Mouse (Mus musculus): ENCODE data around the gene Gpi1.
"Not testable (repeated sequence)": the region's sequence is repeated elsewhere in the genome, so short reads cannot be mapped to it uniquely, and the experiment has no call there.

Gpi1 gene

GRCm38 (mm10) chr7:34183794-34184193 is 46.3 kb downstream of the Gpi1 start:
- DNase-seq (ENCODE audit: low spot score): no peak

- peak; percentile 76 for DNase-seq (ENCODE audit: low spot score)
Measured at GRCm38 (mm10) chr7:34183356-34183755, 46.8 kb downstream of the Gpi1 start.

GRCm38 (mm10) chr7:34176241-34176640 is 53.9 kb downstream of the Gpi1 start:
- DNase-seq (ENCODE audit: low spot score): not testable (repeated sequence)

- DNase-seq (ENCODE audit: low spot score): no peak
Measured at GRCm38 (mm10) chr7:34172251-34172650, 57.9 kb downstream of the Gpi1 start.

GRCm38 (mm10) chr7:34169454-34169853 is 60.7 kb downstream of the Gpi1 start, which contains the start of gene Uba2:
Gene Uba2, minus strand, starts transcription at chr7:34169599.
- no peak for DNase-seq (ENCODE audit: low spot score)

- DNase-seq (ENCODE audit: low spot score): peak; percentile 93
Measured at GRCm38 (mm10) chr7:34168470-34169251, 61.5 kb downstream of the Gpi1 start.

- no peak for DNase-seq (ENCODE audit: low spot score)
Measured at GRCm38 (mm10) chr7:34167766-34168469, 62.2 kb downstream of the Gpi1 start.

GRCm38 (mm10) chr7:34166850-34167249 is 63.3 kb downstream of the Gpi1 start:
- DNase-seq (ENCODE audit: low spot score): peak; percentile 35

- no peak for DNase-seq (ENCODE audit: low spot score)
Measured at GRCm38 (mm10) chr7:34165999-34166398, 64.1 kb downstream of the Gpi1 start.

- no peak for DNase-seq (ENCODE audit: low spot score)
Measured at GRCm38 (mm10) chr7:34164671-34165070, 65.5 kb downstream of the Gpi1 start.

- no peak for DNase-seq (ENCODE audit: low spot score)
Measured at GRCm38 (mm10) chr7:34159167-34159566, 71.0 kb downstream of the Gpi1 start.

GRCm38 (mm10) chr7:34157994-34158393 is 72.1 kb downstream of the Gpi1 start:
- no peak for DNase-seq (ENCODE audit: low spot score)
